Mouse (Mus musculus): Measurements from ENCODE around the gene Ovol2.

The Ovol2 gene

GRCm38 (mm10) chr2:144331401-144332302 is at the start of gene Ovol2:
Ovol2 (minus strand) TSS chr2:144332146.
- POLR2A ChIA-PET, result interaction anchor here in 2 of 4 experiments (0.6 to 3.4 kb wide), 19 partner anchors 12 to 224 kb away, joined by 3 to 12 read pairs (median 4); partner anchors contain the start of genes Sec23b (in 2 of the 2), Dzank1 (in 1 of the 2), Kat14 (in 1 of the 2) and Mgme1 (in 1 of the 2)
- CTCF ChIA-PET, result interaction anchor here in 1 of 4 experiments (1.0 to 1.7 kb wide), 3 partner anchors 17 to 107 kb away, joined by 3 to 4 read pairs (median 4); no protein-coding TSS in a partner anchor

- POLR2A ChIA-PET, result interaction anchor here in 2 of 4 experiments (1.1 to 2.3 kb wide), 3 partner anchors 10 to 17 kb away, joined by 4 to 10 read pairs (median 4); no protein-coding TSS in a partner anchor
- CTCF ChIA-PET, result no interaction called here
These were observed 49.8 kb upstream of the Ovol2 start for GRCm38 (mm10) chr2:144381741-144382140.

GRCm38 (mm10) chr2:144381293-144381692 is 49.3 kb upstream of the Ovol2 start:
- CTCF ChIA-PET, result no interaction called here

GRCm38 (mm10) chr2:144375063-144375703 is 43.2 kb upstream of the Ovol2 start:
- CTCF ChIA-PET, result interaction anchor here in 1 of 4 experiments (2.0 kb wide), 1 partner anchor 18 kb away, joined by 8 read pairs; no protein-coding TSS in a partner anchor
- POLR2A ChIA-PET, result interaction anchor here (0.5 to 2.3 kb wide), 20 partner anchors 8 to 181 kb away, joined by 3 to 11 read pairs (median 4); partner anchors contain the start of gene Sec23b (in 1 of the 4)

More at GRCm38 (mm10) chr2:144381293-144381692, 49.3 kb upstream of the Ovol2 start:
- POLR2A ChIA-PET, result interaction anchor here in 2 of 4 experiments (0.9 to 2.1 kb wide), 4 partner anchors 9 to 12 kb away, joined by 4 to 10 read pairs (median 4); partner anchors contain the start of genes Kat14 (in 1 of the 2) and Pet117 (in 1 of the 2)

- CTCF ChIA-PET, result no interaction called here
These were observed 41.1 kb upstream of the Ovol2 start for GRCm38 (mm10) chr2:144373063-144373462.

DNA sequence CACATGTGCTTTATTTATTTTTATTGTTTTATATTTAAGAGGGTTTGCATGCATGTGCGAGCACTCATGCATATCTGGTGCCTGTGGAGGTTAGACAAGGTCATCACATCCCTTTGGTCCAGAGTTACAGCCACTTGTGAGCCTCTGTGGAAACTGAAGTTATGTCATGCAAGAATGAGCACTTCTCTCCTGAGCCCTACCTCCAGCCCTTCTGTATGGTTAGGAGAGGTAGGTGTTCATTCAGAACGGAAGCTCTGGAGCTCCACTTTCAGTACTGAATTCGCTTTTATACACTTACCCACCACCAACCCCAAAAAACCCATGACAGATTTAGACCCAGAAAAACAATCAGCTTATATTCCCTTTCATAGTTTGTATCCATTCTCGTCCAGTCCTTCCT is 39.6 kb upstream of the Ovol2 start:
- ChIA-PET POLR2A (interaction anchor here in 3 of 4 experiments (0.6 to 4.7 kb wide), 12 partner anchors 9 to 185 kb away, joined by 3 to 31 read pairs (median 4); partner anchors contain the start of genes Mgme1 (in 1 of the 3), Sec23b (in 1 of the 3) and Snx5 (in 1 of the 3)), CTCF (no interaction called here)

More at GRCm38 (mm10) chr2:144373063-144373462, 41.1 kb upstream of the Ovol2 start:
- POLR2A ChIA-PET, result interaction anchor here in 1 of 4 experiments (1.3 kb wide), 1 partner anchor 47 kb away, joined by 3 read pairs; no protein-coding TSS in a partner anchor

GRCm38 (mm10) chr2:144369511-144369910 is 37.6 kb upstream of the Ovol2 start:
- ChIA-PET POLR2A (interaction anchor here in 3 of 4 experiments (0.6 to 4.7 kb wide), 30 partner anchors 8 to 454 kb away, joined by 3 to 31 read pairs (median 4); partner anchors contain the start of genes Dstn (in 1 of the 3), Rbbp9 (in 1 of the 3) and Rrbp1 (in 1 of the 3)), CTCF (interaction anchor here in 1 of 4 experiments (1.0 to 1.5 kb wide), 2 partner anchors 23 to 47 kb away, joined by 3 to 4 read pairs; no protein-coding TSS in a partner anchor)

GRCm38 (mm10) chr2:144369020-144369421 is 37.1 kb upstream of the Ovol2 start:
- ChIA-PET CTCF (interaction anchor here in 2 of 4 experiments (0.6 to 1.5 kb wide), 4 partner anchors 24 to 48 kb away, joined by 3 to 6 read pairs (median 4); no protein-coding TSS in a partner anchor), POLR2A (interaction anchor here in 3 of 4 experiments (0.6 to 4.7 kb wide), 41 partner anchors 9 to 453 kb away, joined by 3 to 31 read pairs (median 4); partner anchors contain the start of genes Dstn (in 1 of the 3), Ovol2 (in 1 of the 3), Rbbp9 (in 1 of the 3) and Rrbp1 (in 1 of the 3))

DNA sequence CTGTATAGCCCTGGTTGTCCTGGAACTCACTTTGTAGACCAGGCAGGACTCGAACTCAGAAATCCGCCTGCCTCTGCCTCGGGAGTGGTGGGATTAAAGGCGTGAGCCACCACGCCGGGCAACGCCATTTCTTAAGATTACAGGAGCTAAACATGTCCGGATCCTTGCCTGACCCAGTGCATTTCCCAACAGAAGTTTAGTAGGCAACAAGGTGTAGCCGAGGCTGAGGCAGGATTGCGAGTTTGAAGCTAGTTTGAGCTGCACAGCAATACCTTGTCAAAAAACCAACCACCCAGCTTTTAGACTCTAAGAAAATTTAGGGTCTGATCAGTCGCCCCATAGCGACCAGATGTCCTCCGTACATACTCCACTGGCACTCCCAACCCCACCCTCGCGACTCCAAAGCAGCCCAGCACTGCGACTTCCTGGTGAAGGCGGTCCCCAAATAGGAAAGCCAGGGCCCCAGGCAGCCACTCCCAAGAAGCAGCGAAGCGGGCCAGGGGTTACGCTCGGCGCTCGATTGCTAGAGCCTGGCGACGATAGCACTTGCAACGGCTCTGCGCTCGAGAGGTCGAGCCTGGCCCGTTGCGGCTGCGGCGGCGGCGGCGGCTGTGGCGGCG is 36.6 kb upstream of the Ovol2 start, which contains the start of the genes Kat14 and Pet117:
Gene Kat14, plus strand, starts transcription at position 584 of the 620 bp plus-strand sequence.
Gene Pet117, plus strand, starts transcription at position 597 of the 620 bp plus-strand sequence.
- ChIA-PET CTCF (interaction anchor here in 2 of 4 experiments (0.6 to 1.5 kb wide), 4 partner anchors 24 to 48 kb away, joined by 3 to 6 read pairs (median 4); no protein-coding TSS in a partner anchor), POLR2A (interaction anchor here in 3 of 4 experiments (0.6 to 4.7 kb wide), 36 partner anchors 9 to 453 kb away, joined by 3 to 31 read pairs (median 4); partner anchors contain the start of genes Dstn (in 1 of the 3), Ovol2 (in 1 of the 3), Rbbp9 (in 1 of the 3) and Sec23b (in 1 of the 3))

DNA sequence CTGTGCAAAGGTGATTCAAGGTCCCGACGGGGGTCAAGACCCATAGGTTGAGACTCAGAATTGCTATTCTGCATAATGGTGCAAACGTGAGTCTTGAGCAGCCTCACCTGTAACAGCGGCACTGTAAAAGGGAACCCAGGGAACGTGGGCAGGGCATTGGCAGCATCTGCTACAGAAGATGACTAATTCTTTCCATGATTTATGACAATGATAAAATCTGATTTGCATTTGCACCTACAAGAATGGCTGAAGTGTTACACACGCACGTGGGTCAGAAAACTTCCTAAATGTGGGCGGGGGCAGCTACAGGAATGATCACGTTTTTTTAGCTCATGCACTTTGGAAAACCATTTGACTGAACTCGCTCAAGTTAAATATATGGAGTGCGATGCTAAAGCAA is 20.9 kb upstream of the Ovol2 start:
- ChIA-PET CTCF (no interaction called here), POLR2A (no interaction called here)

GRCm38 (mm10) chr2:144348525-144348924 is 16.6 kb upstream of the Ovol2 start:
- ChIA-PET POLR2A (interaction anchor here in 1 of 4 experiments (0.5 kb wide), 1 partner anchor 9 kb away, joined by 3 read pairs; no protein-coding TSS in a partner anchor), CTCF (interaction anchor here (0.6 to 1.7 kb wide), 13 partner anchors 10 to 218 kb away, joined by 3 to 12 read pairs (median 4); partner anchors contain the start of gene Ovol2 (in 1 of the 4))

DNA sequence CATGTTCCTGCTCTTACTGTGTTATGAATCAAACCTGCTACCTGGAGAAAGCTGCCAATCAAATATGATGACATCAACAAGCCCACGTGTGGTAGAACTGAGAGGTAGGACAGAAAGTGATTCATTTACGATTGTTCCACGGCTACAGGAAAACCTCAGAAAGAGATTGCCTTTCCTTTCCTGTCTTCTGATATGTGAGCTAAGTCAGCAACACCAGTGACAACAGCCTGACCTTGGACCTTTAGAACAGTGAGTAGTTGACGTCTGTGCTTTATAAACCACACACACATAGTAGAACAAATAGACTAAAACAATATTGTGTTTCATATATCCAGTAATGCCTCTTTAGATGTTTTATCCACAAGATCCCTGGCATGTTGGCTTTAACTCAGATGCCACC is 11.2 kb upstream of the Ovol2 start:
- CTCF ChIA-PET, result no interaction called here
- POLR2A ChIA-PET, result no interaction called here

DNA sequence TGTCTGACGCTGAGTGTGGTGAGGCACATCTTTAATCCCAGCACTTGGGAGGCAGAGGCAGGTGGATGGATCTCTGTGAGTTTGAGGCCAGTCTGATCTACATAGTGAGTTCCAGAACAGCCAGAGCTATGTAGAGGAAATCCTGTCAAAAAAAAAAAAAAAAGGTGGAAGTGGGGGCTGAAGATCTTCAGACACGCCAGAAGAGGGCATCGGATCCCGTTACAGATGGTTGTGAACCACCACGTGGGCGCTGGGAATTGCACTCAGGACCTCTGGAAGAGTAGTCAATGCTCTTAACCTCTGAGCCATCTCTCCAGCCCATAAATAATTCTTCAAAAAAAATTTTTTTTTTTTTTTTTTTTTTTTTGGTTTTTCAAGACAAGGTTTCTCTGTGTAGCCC is 6.2 kb upstream of the Ovol2 start:
- POLR2A ChIA-PET, result interaction anchor here in 2 of 4 experiments (0.7 to 1.5 kb wide), 5 partner anchors 31 to 134 kb away, joined by 3 to 4 read pairs (median 3); partner anchors contain the start of genes Kat14 (in 1 of the 2) and Pet117 (in 1 of the 2)
- CTCF ChIA-PET, result interaction anchor here (0.6 to 1.5 kb wide), 8 partner anchors 8 to 269 kb away, joined by 3 to 9 read pairs (median 4); partner anchors contain the start of genes Kat14 (in 1 of the 4) and Pet117 (in 1 of the 4)

DNA sequence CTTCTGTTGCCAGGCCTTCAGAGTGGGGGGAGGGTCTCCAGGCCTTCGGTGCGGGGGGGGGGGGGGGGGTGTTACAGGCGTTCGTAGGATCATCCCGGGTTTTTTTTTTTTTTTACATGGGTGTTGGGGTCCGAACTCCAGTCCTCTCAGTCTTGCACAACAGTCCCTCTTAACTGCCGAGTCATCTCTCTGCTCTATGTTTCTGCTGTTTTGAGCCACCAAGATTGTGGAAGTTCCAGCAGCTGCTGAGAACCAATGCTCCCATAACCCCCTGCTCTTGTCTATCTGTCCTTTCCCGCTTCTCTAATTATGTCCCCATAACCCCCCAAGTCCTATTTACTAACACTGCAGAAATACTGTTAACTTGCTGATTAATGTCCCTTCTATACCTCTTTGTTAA is 5.8 kb upstream of the Ovol2 start:
- ChIA-PET CTCF (interaction anchor here (0.5 to 0.7 kb wide), 9 partner anchors 9 to 268 kb away, joined by 3 to 9 read pairs (median 3); partner anchors contain the start of genes Kat14 (in 1 of the 4) and Pet117 (in 1 of the 4)), POLR2A (interaction anchor here in 2 of 4 experiments (0.6 to 1.5 kb wide), 6 partner anchors 31 to 383 kb away, joined by 3 to 4 read pairs (median 3); partner anchors contain the start of genes Kat14 (in 1 of the 2) and Pet117 (in 1 of the 2))

DNA sequence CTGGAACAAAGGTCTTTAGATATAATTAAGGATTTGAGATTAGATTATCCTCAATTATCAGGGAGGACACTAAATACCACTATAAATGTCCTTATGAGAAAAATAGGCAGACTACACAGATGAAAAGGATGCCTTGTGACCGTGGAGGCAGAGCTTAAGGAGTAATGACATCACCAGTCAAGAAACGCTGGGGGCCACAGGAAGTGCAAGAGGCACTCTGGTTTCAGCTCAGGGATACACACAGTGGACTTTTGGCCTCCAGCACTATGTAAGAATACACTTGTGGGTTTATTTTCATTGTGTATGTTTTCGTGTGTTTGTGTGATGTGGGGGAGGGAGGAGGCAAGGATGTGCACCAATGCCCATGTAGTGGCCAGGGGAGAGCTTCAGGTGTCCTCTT is 5.3 kb upstream of the Ovol2 start:
- POLR2A ChIA-PET, result interaction anchor here in 2 of 4 experiments (0.6 to 1.5 kb wide), 4 partner anchors 32 to 382 kb away, joined by 3 to 4 read pairs (median 3); partner anchors contain the start of genes Kat14 (in 1 of the 2) and Pet117 (in 1 of the 2)
- CTCF ChIA-PET, result interaction anchor here in 2 of 4 experiments (0.5 to 0.6 kb wide), 2 partner anchors 9 to 122 kb away, joined by 3 read pairs; no protein-coding TSS in a partner anchor

GRCm38 (mm10) chr2:144333138-144333842 is 1.3 kb upstream of the Ovol2 start:
- ChIA-PET POLR2A (interaction anchor here in 3 of 4 experiments (0.7 to 1.9 kb wide), 15 partner anchors 8 to 261 kb away, joined by 3 to 12 read pairs (median 4); partner anchors contain the start of genes Kat14 (in 2 of the 3), Pet117 (in 2 of the 3), Sec23b (in 2 of the 3) and Dzank1 (in 1 of the 3)), CTCF (interaction anchor here in 2 of 4 experiments (0.7 to 1.7 kb wide), 5 partner anchors 15 to 851 kb away, joined by 3 to 4 read pairs (median 4); no protein-coding TSS in a partner anchor)

Measured in embryonic stem cell, embryonic (primary cell).